Mouse (Mus musculus) kidney, adult 2 months (tissue): Measurements from ENCODE around the gene Znrf1.

Source experiments
- CTCF ChIP-seq: fragments of 200-500 bp; conservative IDR thresholded peaks from 2 replicates; pipeline ENCODE4 v1.5.1; 2011; ENCODE audit warnings: low read depth, mild to moderate bottlenecking, control low read depth, low read length, moderate library complexity, mixed read lengths; ENCODE audit not compliant: insufficient read depth, insufficient read length
- POLR2A ChIP-seq: fragments of 200-500 bp; IDR thresholded peaks from one replicate; pipeline ENCODE4 v1.6.1; 2011; ENCODE audit warnings: low read depth, low read length, control low read depth

DNA sequence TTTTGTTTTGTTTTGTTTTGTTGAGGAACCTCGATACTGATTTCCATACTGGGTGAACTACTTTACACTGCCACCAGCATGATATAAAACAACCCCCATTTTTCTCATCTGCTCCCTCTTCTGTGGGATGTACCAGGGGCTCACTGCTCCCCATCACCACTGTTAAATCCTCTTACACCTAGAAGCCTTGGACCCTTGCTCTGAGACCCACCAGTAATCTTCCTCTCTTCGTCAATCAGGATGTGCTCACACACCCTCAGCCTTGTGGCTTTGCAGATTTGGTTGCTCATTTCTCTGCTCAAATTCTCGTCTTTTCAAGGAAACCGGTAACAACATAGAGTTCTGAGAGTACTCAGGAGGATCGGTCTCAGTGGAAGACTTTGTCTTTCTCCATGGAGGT lies 7.8 kb upstream of the Znrf1 start:
- no peak for TF ChIP-seq POLR2A
- no peak for TF ChIP-seq CTCF
